Mouse (Mus musculus) bone marrow macrophage, adult 2 months (primary cell): ENCODE data around the gene Med31. TPM values are rescaled to one million over a fixed set of nuclear protein-coding genes. Genes with fewer than 3 reads are reported as not detected.
"Not testable (repeated sequence)": the region's sequence is repeated elsewhere in the genome, so short reads cannot be mapped to it uniquely, and the experiment has no call there.

Source experiments
- H3K27ac ChIP-seq: 2 replicates; pipeline ENCODE4 v1.5.1; 2012; ENCODE audit warnings: low read depth, low read length; ENCODE audit not compliant: insufficient read depth
- H3K4me1 ChIP-seq: 2 replicates; pipeline ENCODE4 v1.6.1; 2012; ENCODE audit warnings: low read length; ENCODE audit not compliant: control insufficient read depth, insufficient read depth
- H3K4me3 ChIP-seq: 2 replicates; pipeline ENCODE4 v1.5.1; 2012; ENCODE audit warnings: mild to moderate bottlenecking, low read length, moderate library complexity; ENCODE audit not compliant: insufficient read depth
- CTCF ChIP-seq: IDR thresholded peaks from 2 replicates; pipeline ENCODE4 v1.5.1; 2012; ENCODE audit warnings: low read depth, mild to moderate bottlenecking, low read length, moderate library complexity
- POLR2A ChIP-seq: IDR thresholded peaks from 2 replicates; pipeline ENCODE4 v1.6.1; 2012; ENCODE audit warnings: mild to moderate bottlenecking, low read depth, low read length, borderline replicate concordance
- polyA plus RNA-seq: library from polyadenylated mRNA; stranded (reverse); fragments of >200 nt; gene quantifications from 2 replicates; pipeline ENCODE4 v1.2.4, GENCODE M21; 2012; ENCODE audit not compliant: missing spikeins, insufficient read depth, insufficient read length

The Med31 gene
- polyA plus RNA-seq, 1 experiment, result 11.0 TPM

- no peaks in the 10 kb centered on the region for H3K4me1 ChIP-seq
These were observed 41.9 kb downstream of the Med31 start for GRCm38 (mm10) chr11:72173506-72173905.

GRCm38 (mm10) chr11:72171906-72172305 is 43.5 kb downstream of the Med31 start:
- not testable (repeated sequence) for H3K4me3 ChIP-seq, H3K4me1 ChIP-seq, H3K27ac ChIP-seq

More at GRCm38 (mm10) chr11:72173506-72173905, 41.9 kb downstream of the Med31 start:
- TF ChIP-seq CTCF (no peak), POLR2A (no peak)
- Histone ChIP-seq H3K27ac (no peak overlapping the region), H3K4me3 (no peak overlapping the region)

- H3K4me3 ChIP-seq, result no peak overlapping the region
- no peak overlapping the region for H3K27ac ChIP-seq
- TF ChIP-seq POLR2A, result no peak
- TF ChIP-seq CTCF, result no peak
- no peaks in the 10 kb centered on the region for H3K4me1 ChIP-seq
These were observed 45.5 kb downstream of the Med31 start for GRCm38 (mm10) chr11:72169871-72170270.

GRCm38 (mm10) chr11:72163198-72163597 is 52.2 kb downstream of the Med31 start:
- no peak for TF ChIP-seq POLR2A
- TF ChIP-seq CTCF, result no peak
- H3K4me3 ChIP-seq, result no peak overlapping the region
- no peaks in the 10 kb centered on the region for H3K4me1 ChIP-seq
- no peak overlapping the region for H3K27ac ChIP-seq

Other genes with a start within 250 kb of the Med31 start
- 0.38 and 0.49 TPM in 2 replicates for gene Aipl1, start 178.1 kb downstream of the Med31 start, polyA plus RNA-seq
- gene Pimreg, start 173.6 kb downstream of the Med31 start, polyA plus RNA-seq, result 26.8 and 34.3 TPM in 2 replicates
- gene Pitpnm3, start 79.8 kb downstream of the Med31 start, polyA plus RNA-seq, result not detected in 2 replicates
- 0.31 and 1.0 TPM in 2 replicates for gene Gm43951, start 8.8 kb downstream of the Med31 start, polyA plus RNA-seq
- gene 4933427D14Rik, start 8.1 kb downstream of the Med31 start, polyA plus RNA-seq, result 5.8 and 7.1 TPM in 2 replicates
- 165 and 168 TPM in 2 replicates for gene Txndc17, start 8.0 kb downstream of the Med31 start, polyA plus RNA-seq
- not detected in 2 replicates for gene Slc13a5, start 51.6 kb upstream of the Med31 start, polyA plus RNA-seq
- gene Xaf1, start 86.0 kb upstream of the Med31 start, polyA plus RNA-seq, result 135 and 148 TPM in 2 replicates
- 0.47 TPM in 1 of 2 replicates, not detected in the other for gene Fbxo39, start 98.9 kb upstream of the Med31 start, polyA plus RNA-seq
- not detected in 2 replicates for gene Tekt1, start 146.8 kb upstream of the Med31 start, polyA plus RNA-seq
- gene Smtnl2, start 196.1 kb upstream of the Med31 start, polyA plus RNA-seq, result not detected in 2 replicates
- not detected in 2 replicates for gene Ggt6, start 219.9 kb upstream of the Med31 start, polyA plus RNA-seq
- 30.6 and 35.7 TPM in 2 replicates for gene Mybbp1a, start 225.8 kb upstream of the Med31 start, polyA plus RNA-seq